16 mouse cellular contexts compared by ENCODE assay signal in the genomic region with DNA sequence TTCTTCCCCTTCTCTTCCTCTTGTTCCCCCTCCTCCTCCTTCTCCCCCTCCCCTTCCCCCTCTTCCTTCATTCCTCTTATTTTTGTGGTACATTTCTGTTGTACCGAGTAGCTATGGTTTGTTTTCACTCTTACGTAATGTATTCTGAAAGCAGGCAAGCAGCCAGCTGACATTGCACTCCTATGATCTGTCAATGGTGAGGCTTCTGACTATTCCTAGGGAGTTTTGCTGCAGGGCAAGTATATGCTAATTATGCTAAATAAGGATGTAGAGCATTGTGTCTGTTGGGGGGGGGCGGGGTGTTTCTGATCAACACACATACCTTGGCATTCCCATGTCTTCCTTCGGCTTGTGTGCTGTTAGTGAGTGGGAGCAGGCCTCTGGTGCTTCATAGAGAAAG.
DNase-seq lines count a peak whose midpoint lies in the region; ATAC-seq and TF ChIP-seq lines count a peak whose summit lies in the region.
"Had no signal": no experiment of that assay in that cellular context is flagged by ENCODE, and none has a peak within 500 bp of the region (broad histone marks: within the 10 kb centered on the region; RNA-seq: fewer than 3 reads in every experiment).

No protein-coding gene starts in this region.

- intact Hi-C loops in gastrocnemius, postnatal 36 days (cut with DNase I): no loop called here

- H3K27ac ChIP-seq in lung, embryonic 14.5 days (ENCODE audit: low read depth): no peak overlapping the region
- H3K27ac ChIP-seq: stomach, postnatal 0 days had no signal

- no peaks in the 10 kb centered on the region for H3K4me1 ChIP-seq in lung, embryonic 14.5 days (ENCODE audit: insufficient read depth)

- DNase-seq in gastrocnemius, adult 18-20 months (ENCODE audit: low spot score): peak; percentile 3
- DNase-seq in gastrocnemius, postnatal 36 days: no peak
- peak; percentile 61 for DNase-seq in lung, embryonic 14.5 days
- DNase-seq in lung, postnatal 25 days (ENCODE audit: low spot score): no peak
- peak; percentile 54 for DNase-seq in R1 (ENCODE audit: low read depth, low spot score)
- peak; percentile 1 for DNase-seq in fat pad, adult 2 months (ENCODE audit: extremely low read depth, low read depth, low spot score)
- DNase-seq in thymus, postnatal 0 days (ENCODE audit: low spot score): no peak
- no peak for DNase-seq in cerebellum, adult 18-20 months
- DNase-seq: embryo, embryonic 11 days; heart, adult 11 months; kidney, adult 18-20 months; left cerebral cortex, postnatal 4 days; right cerebral cortex, postnatal 4 days had no signal

- no peak overlapping the region for H3K4me2 ChIP-seq in lung, embryonic 14.5 days

- no peak overlapping the region for H3K9ac ChIP-seq in lung, embryonic 14.5 days

- no peaks in the 10 kb centered on the region for H3K9me3 ChIP-seq in lung, embryonic 14.5 days (ENCODE audit: low read depth, low read length)

- ATAC-seq in lung, embryonic 14.5 days (ENCODE audit: insufficient read depth): no peak
- ATAC-seq: activated CD4-positive, CD25-positive, alpha-beta regulatory T cell, adult 4 months had no signal

- H3K27me3 ChIP-seq in lung, embryonic 14.5 days (ENCODE audit: insufficient read depth, low read length): no peaks in the 10 kb centered on the region
- H3K27me3 ChIP-seq: CH12.LX had no signal

- no peak for TF ChIP-seq CTCF in lung, embryonic 14.5 days (IDR thresholded peaks at IDR 0.05; ENCODE audit: low read depth)

- H3K4me3 ChIP-seq in lung, embryonic 14.5 days (ENCODE audit: low read depth, low read length): no peak overlapping the region

- 54% methylated on average over 4 of the region's 4 CpGs for WGBS in lung, embryonic 14.5 days

- no peaks in the 10 kb centered on the region for H3K36me3 ChIP-seq in lung, embryonic 14.5 days (ENCODE audit: insufficient read depth)

Comparison
In these comparisons a context has a peak if more than half of its experiments do, and no peak if none do; other contexts are left out.
1. DNase-seq: peak in gastrocnemius, adult 18-20 months (single experiment), lung, embryonic 14.5 days (single experiment), R1 (single experiment) and fat pad, adult 2 months (single experiment); none in gastrocnemius, postnatal 36 days (0 of 2), lung, postnatal 25 days (single experiment), thymus, postnatal 0 days (single experiment) and cerebellum, adult 18-20 months (0 of 2).